Mouse (Mus musculus): Measurements from ENCODE around the gene 4931406C07Rik. TPM values are rescaled to one million over a fixed set of nuclear protein-coding genes. Genes with fewer than 3 reads are reported as not detected.

4931406C07Rik gene
- polyA plus RNA-seq, 1 experiment from 2014 or later, result 7.3 TPM

GRCm38 (mm10) chr9:15279649-15280490, 26.4 kb downstream of the 4931406C07Rik start, which contains the start of gene Med17:
Med17 (minus strand) TSS chr9:15279931.
- DNase-seq (ENCODE audit: low spot score) (peak; percentile 95), ATAC-seq (ENCODE audit: insufficient read depth, low FRiP score, low TSS enrichment) (peak; percentile 97)
- Histone ChIP-seq H3K9me3 (ENCODE audit: control insufficient read depth, low read length) (no peaks in the 10 kb centered on the region), H3K9ac (ENCODE audit: low read length) (peak within 1 kb of the TSS; percentile 91), H3K4me2 (ENCODE audit: low read depth) (peak within 1 kb of the TSS; percentile 76), H3K27ac (ENCODE audit: low read depth, low read length) (peak within 1 kb of the TSS; percentile 61), H3K4me3 (ENCODE audit: low read depth, low read length) (peak within 1 kb of the TSS; percentile 77), H3K36me3 (ENCODE audit: control insufficient read depth, insufficient read depth, low read length) (no peaks in the 10 kb centered on the region), H3K4me1 (ENCODE audit: control insufficient read depth, insufficient read depth, low read length) (peaks cover 9% of the 10 kb centered on the region; the same call in 1 of the 2 replicates), H3K27me3 (ENCODE audit: control insufficient read depth, insufficient read depth, low read length) (no peaks in the 10 kb centered on the region)
- WGBS, result 1% methylated on average over 57 of the region's 57 CpGs

GRCm38 (mm10) chr9:15279139-15279648, 27.1 kb downstream of the 4931406C07Rik start:
- 10% methylated on average over 18 of the region's 19 CpGs for WGBS
- Histone ChIP-seq H3K36me3 (ENCODE audit: control insufficient read depth, insufficient read depth, low read length) (no peaks in the 10 kb centered on the region), H3K4me3 (ENCODE audit: low read depth, low read length) (peak overlapping the region; percentile 77), H3K27ac (ENCODE audit: low read depth, low read length) (peak overlapping the region; percentile 61), H3K27me3 (ENCODE audit: control insufficient read depth, insufficient read depth, low read length) (no peaks in the 10 kb centered on the region), H3K9ac (ENCODE audit: low read length) (peak overlapping the region; percentile 91), H3K4me2 (ENCODE audit: low read depth) (peak overlapping the region; percentile 65), H3K9me3 (ENCODE audit: control insufficient read depth, low read length) (no peaks in the 10 kb centered on the region), H3K4me1 (ENCODE audit: control insufficient read depth, insufficient read depth, low read length) (peaks cover 9% of the 10 kb centered on the region; the same call in 1 of the 2 replicates)
- DNase-seq (ENCODE audit: low spot score) (no peak), ATAC-seq (ENCODE audit: insufficient read depth, low FRiP score, low TSS enrichment) (no peak)

GRCm38 (mm10) chr9:15278343-15278742, 27.9 kb downstream of the 4931406C07Rik start:
- WGBS, result 95% methylated on average over 3 of the region's 3 CpGs
- Histone ChIP-seq H3K4me1 (ENCODE audit: control insufficient read depth, insufficient read depth, low read length) (peaks cover 9% of the 10 kb centered on the region; the same call in 1 of the 2 replicates), H3K36me3 (ENCODE audit: control insufficient read depth, insufficient read depth, low read length) (peaks cover 4% of the 10 kb centered on the region; the same call in 1 of the 2 replicates), H3K27ac (ENCODE audit: low read depth, low read length) (no peak overlapping the region), H3K27me3 (ENCODE audit: control insufficient read depth, insufficient read depth, low read length) (no peaks in the 10 kb centered on the region), H3K4me2 (ENCODE audit: low read depth) (no peak overlapping the region), H3K9ac (ENCODE audit: low read length) (no peak overlapping the region), H3K9me3 (ENCODE audit: control insufficient read depth, low read length) (no peaks in the 10 kb centered on the region), H3K4me3 (ENCODE audit: low read depth, low read length) (no peak overlapping the region)
- no peak for ATAC-seq (ENCODE audit: insufficient read depth, low FRiP score, low TSS enrichment)
- DNase-seq (ENCODE audit: low spot score), result no peak

GRCm38 (mm10) chr9:15276855-15277254, 29.4 kb downstream of the 4931406C07Rik start:
- 88% methylated on average over 4 of the region's 4 CpGs for WGBS
- Histone ChIP-seq H3K9me3 (ENCODE audit: control insufficient read depth, low read length) (no peaks in the 10 kb centered on the region), H3K4me2 (ENCODE audit: low read depth) (no peak overlapping the region), H3K27me3 (ENCODE audit: control insufficient read depth, insufficient read depth, low read length) (no peaks in the 10 kb centered on the region), H3K4me1 (ENCODE audit: control insufficient read depth, insufficient read depth, low read length) (peaks cover 9% of the 10 kb centered on the region; the same call in 1 of the 2 replicates), H3K9ac (ENCODE audit: low read length) (no peak overlapping the region), H3K36me3 (ENCODE audit: control insufficient read depth, insufficient read depth, low read length) (peaks cover 7% of the 10 kb centered on the region), H3K27ac (ENCODE audit: low read depth, low read length) (no peak overlapping the region), H3K4me3 (ENCODE audit: low read depth, low read length) (no peak overlapping the region)
- DNase-seq (ENCODE audit: low spot score), result no peak
- no peak for ATAC-seq (ENCODE audit: insufficient read depth, low FRiP score, low TSS enrichment)

- 91% methylated on average over 2 of the region's 2 CpGs for WGBS
- H3K4me2 ChIP-seq (ENCODE audit: low read depth), result no peak overlapping the region
- no peaks in the 10 kb centered on the region for H3K9me3 ChIP-seq (ENCODE audit: control insufficient read depth, low read length)
- H3K27me3 ChIP-seq (ENCODE audit: control insufficient read depth, insufficient read depth, low read length), result no peaks in the 10 kb centered on the region
- H3K4me3 ChIP-seq (ENCODE audit: low read depth, low read length), result no peak overlapping the region
- H3K9ac ChIP-seq (ENCODE audit: low read length), result no peak overlapping the region
- no peak overlapping the region for H3K27ac ChIP-seq (ENCODE audit: low read depth, low read length)
- no peak for DNase-seq (ENCODE audit: low spot score)
- peaks cover 7% of the 10 kb centered on the region for H3K36me3 ChIP-seq (ENCODE audit: control insufficient read depth, insufficient read depth, low read length)
- peaks cover 4% of the 10 kb centered on the region; the same call in 1 of the 2 replicates for H3K4me1 ChIP-seq (ENCODE audit: control insufficient read depth, insufficient read depth, low read length)
- no peak for ATAC-seq (ENCODE audit: insufficient read depth, low FRiP score, low TSS enrichment)
These were observed 32.3 kb downstream of the 4931406C07Rik start for GRCm38 (mm10) chr9:15273981-15274380.

- Histone ChIP-seq H3K36me3 (ENCODE audit: control insufficient read depth, insufficient read depth, low read length) (peaks cover 10% of the 10 kb centered on the region), H3K27me3 (ENCODE audit: control insufficient read depth, insufficient read depth, low read length) (no peaks in the 10 kb centered on the region), H3K4me1 (ENCODE audit: control insufficient read depth, insufficient read depth, low read length) (no peaks in the 10 kb centered on the region), H3K9me3 (ENCODE audit: control insufficient read depth, low read length) (no peaks in the 10 kb centered on the region), H3K27ac (ENCODE audit: low read depth, low read length) (no peak overlapping the region), H3K4me3 (ENCODE audit: low read depth, low read length) (no peak overlapping the region), H3K4me2 (ENCODE audit: low read depth) (no peak overlapping the region), H3K9ac (ENCODE audit: low read length) (no peak overlapping the region)
- 96% methylated on average over 10 of the region's 10 CpGs for WGBS
- DNase-seq (ENCODE audit: low spot score) (no peak), ATAC-seq (ENCODE audit: insufficient read depth, low FRiP score, low TSS enrichment) (no peak)
These were observed 42.8 kb downstream of the 4931406C07Rik start for GRCm38 (mm10) chr9:15263487-15263886.

GRCm38 (mm10) chr9:15261980-15262379, 44.3 kb downstream of the 4931406C07Rik start:
- no peaks in the 10 kb centered on the region for H3K9me3 ChIP-seq (ENCODE audit: control insufficient read depth, low read length)
- 97% methylated on average over 8 of the region's 8 CpGs for WGBS
- DNase-seq (ENCODE audit: low spot score) (no peak), ATAC-seq (ENCODE audit: insufficient read depth, low FRiP score, low TSS enrichment) (no peak)
- no peak overlapping the region for H3K9ac ChIP-seq (ENCODE audit: low read length)
- no peak overlapping the region for H3K4me3 ChIP-seq (ENCODE audit: low read depth, low read length)
- no peak overlapping the region for H3K27ac ChIP-seq (ENCODE audit: low read depth, low read length)
- H3K4me2 ChIP-seq (ENCODE audit: low read depth), result no peak overlapping the region
- H3K27me3 ChIP-seq (ENCODE audit: control insufficient read depth, insufficient read depth, low read length), result no peaks in the 10 kb centered on the region
- H3K36me3 ChIP-seq (ENCODE audit: control insufficient read depth, insufficient read depth, low read length), result peaks cover 10% of the 10 kb centered on the region
- no peaks in the 10 kb centered on the region for H3K4me1 ChIP-seq (ENCODE audit: control insufficient read depth, insufficient read depth, low read length)

GRCm38 (mm10) chr9:15256214-15256613, 50.0 kb downstream of the 4931406C07Rik start:
- ATAC-seq (ENCODE audit: insufficient read depth, low FRiP score, low TSS enrichment), result no peak
- Histone ChIP-seq H3K9me3 (ENCODE audit: control insufficient read depth, low read length) (no peaks in the 10 kb centered on the region), H3K36me3 (ENCODE audit: control insufficient read depth, insufficient read depth, low read length) (peaks cover 5% of the 10 kb centered on the region), H3K4me1 (ENCODE audit: control insufficient read depth, insufficient read depth, low read length) (no peaks in the 10 kb centered on the region), H3K27me3 (ENCODE audit: control insufficient read depth, insufficient read depth, low read length) (no peaks in the 10 kb centered on the region), H3K4me3 (ENCODE audit: low read depth, low read length) (no peak overlapping the region), H3K9ac (ENCODE audit: low read length) (no peak overlapping the region), H3K27ac (ENCODE audit: low read depth, low read length) (no peak overlapping the region), H3K4me2 (ENCODE audit: low read depth) (no peak overlapping the region)
- no peak for DNase-seq (ENCODE audit: low spot score)
- WGBS, result 89% methylated on average over 3 of the region's 3 CpGs
